In the genomic region with DNA sequence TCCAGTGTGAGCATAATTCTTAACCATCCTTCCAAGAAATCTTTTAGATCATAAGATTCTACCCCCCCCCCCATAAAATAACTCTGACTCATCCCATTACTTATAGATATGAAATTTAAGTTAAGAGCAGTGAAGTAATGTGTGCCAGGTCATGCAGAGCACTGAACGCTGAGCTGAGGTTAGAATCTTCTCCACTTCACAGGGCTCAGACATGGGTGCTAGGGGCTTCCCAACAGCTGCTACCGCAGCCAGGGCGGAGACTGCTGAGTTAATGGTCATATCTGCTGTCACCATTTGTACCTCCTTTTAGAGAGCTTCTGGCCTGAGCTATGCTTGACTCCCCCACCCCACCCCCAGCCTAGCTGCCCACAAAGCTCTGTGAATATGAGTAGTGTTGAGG, we compare ENCODE assay signal across 1 mouse cellular context.
TF ChIP-seq lines count a peak whose summit lies in the region.

No protein-coding gene starts in this region.

TF ChIP-seq in CH12.LX, 34 proteins besides CTCF, POLR2A, EP300 and RAD21 (continued from another document):
- peak; percentile 65; the same call in 1 of the 2 replicates for TF ChIP-seq TCF12 (IDR thresholded peaks at IDR 0.05; ENCODE audit: low read depth, low read length)
- TF ChIP-seq HCFC1 (IDR thresholded peaks at IDR 0.05; ENCODE audit: low read depth, low read length): 0 out of 2 replicates have a peak, but pooled peaks have one; percentile 24
